Mouse (Mus musculus) erythroblast, embryonic 14.5 days (primary cell): ENCODE data around the gene Klhdc7a. TPM values are rescaled to one million over a fixed set of nuclear protein-coding genes. Genes with fewer than 3 reads are reported as not detected.

Experiments used
- H3K27me3 ChIP-seq: 2 replicates; pipeline ENCODE4 v1.6.1; 2012; ENCODE audit warnings: inconsistent platforms; ENCODE audit not compliant: control insufficient read depth
- H3K36me3 ChIP-seq: 2 replicates; pipeline ENCODE4 v1.6.1; 2012; ENCODE audit warnings: mild to moderate bottlenecking, inconsistent platforms; ENCODE audit not compliant: control insufficient read depth
- H3K4me1 ChIP-seq: 2 replicates; pipeline ENCODE4 v1.6.1; 2012; ENCODE audit warnings: inconsistent platforms; ENCODE audit not compliant: control insufficient read depth
- H3K4me3 ChIP-seq: replicated peaks from 2 replicates; pipeline ENCODE3; 2012; ENCODE audit warnings: moderate library complexity, mild to moderate bottlenecking, inconsistent platforms
- H3K9me3 ChIP-seq: 2 replicates; pipeline ENCODE4 v1.6.1; 2012; ENCODE audit warnings: low read length, inconsistent platforms, mixed read lengths; ENCODE audit not compliant: control insufficient read depth
- GATA1 ChIP-seq: IDR thresholded peaks from 2 replicates; pipeline ENCODE4 v1.6.1; 2012; ENCODE audit warnings: low read length, inconsistent platforms, mixed read lengths
- TAL1 ChIP-seq: IDR thresholded peaks from 3 replicates; pipeline ENCODE4 v1.6.1; 2012; ENCODE audit warnings: low read length, inconsistent platforms, mixed read lengths
- polyA plus RNA-seq: library from polyadenylated mRNA; stranded (reverse); fragments of >175 nt; gene quantifications from 2 replicates; pipeline ENCODE4 v1.2.3, GENCODE M21; 2012

Klhdc7a gene
- 0.01 TPM in 1 of 2 replicates, not detected in the other for polyA plus RNA-seq

DNA sequence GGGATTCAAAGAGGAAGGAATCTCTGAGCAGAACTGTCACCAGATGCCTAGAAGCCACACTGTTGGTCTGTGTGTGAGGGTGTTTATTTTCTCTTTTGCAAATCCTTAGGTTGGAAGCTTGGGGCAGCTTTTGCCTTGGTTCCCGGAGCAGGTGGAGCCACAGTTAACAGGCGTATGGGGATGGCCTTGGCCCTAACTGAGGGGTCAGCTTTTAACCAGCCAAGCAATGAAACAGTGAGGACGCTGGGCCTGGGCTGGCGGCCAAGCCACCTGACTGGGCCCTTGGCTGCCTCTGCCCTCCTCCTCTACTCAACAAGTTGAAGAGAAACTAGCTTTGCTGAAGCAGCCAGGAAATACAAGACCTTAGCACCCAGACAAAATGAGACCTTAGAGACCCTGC is at the start of gene Klhdc7a:
Klhdc7a (minus strand) TSS at position 105 of the 400 bp plus-strand sequence.
- no peak within 1 kb of the TSS for H3K4me3 ChIP-seq
- H3K36me3 ChIP-seq = no peaks in the 10 kb centered on the region; the same call in 1 of the 2 replicates
- H3K27me3 ChIP-seq = no peaks in the 10 kb centered on the region
- H3K9me3 ChIP-seq = peaks cover 10% of the 10 kb centered on the region
- no peak for TF ChIP-seq GATA1
- no peak for TF ChIP-seq TAL1
- no peaks in the 10 kb centered on the region for H3K4me1 ChIP-seq

DNA sequence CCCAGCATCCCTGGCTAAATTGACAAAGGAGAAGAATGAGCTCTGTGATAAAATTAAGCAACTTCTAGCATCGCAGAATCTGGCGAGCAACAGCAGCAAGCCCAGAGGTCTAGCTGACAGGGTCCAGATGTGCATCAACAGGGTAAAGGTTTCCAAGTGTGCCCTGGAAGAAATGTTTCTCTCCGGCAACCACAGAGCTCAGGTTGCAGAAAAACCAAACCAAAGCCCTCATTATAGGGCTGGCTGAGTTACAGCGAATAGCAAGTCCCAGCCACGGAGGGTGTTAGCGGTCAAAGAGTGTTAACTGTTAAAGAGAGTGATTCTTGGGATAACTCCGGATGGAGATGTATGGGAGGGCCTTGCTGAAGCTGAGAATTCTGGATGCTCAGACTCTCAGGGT is 48.1 kb upstream of the Klhdc7a start:
- Histone ChIP-seq H3K4me3 (no peak overlapping the region), H3K4me1 (no peaks in the 10 kb centered on the region), H3K36me3 (no peaks in the 10 kb centered on the region), H3K27me3 (no peaks in the 10 kb centered on the region), H3K9me3 (no peaks in the 10 kb centered on the region)
- no peak for TF ChIP-seq TAL1
- TF ChIP-seq GATA1 = no peak

GRCm38 (mm10) chr4:140010728-140011470 is 43.1 kb upstream of the Klhdc7a start:
- Histone ChIP-seq H3K4me1 (no peaks in the 10 kb centered on the region), H3K36me3 (no peaks in the 10 kb centered on the region), H3K9me3 (0 out of 2 replicates have a peak, but pooled peaks cover 3% of the 10 kb centered on the region), H3K27me3 (no peaks in the 10 kb centered on the region), H3K4me3 (no peak overlapping the region)
- TF ChIP-seq TAL1 = no peak
- no peak for TF ChIP-seq GATA1

DNA sequence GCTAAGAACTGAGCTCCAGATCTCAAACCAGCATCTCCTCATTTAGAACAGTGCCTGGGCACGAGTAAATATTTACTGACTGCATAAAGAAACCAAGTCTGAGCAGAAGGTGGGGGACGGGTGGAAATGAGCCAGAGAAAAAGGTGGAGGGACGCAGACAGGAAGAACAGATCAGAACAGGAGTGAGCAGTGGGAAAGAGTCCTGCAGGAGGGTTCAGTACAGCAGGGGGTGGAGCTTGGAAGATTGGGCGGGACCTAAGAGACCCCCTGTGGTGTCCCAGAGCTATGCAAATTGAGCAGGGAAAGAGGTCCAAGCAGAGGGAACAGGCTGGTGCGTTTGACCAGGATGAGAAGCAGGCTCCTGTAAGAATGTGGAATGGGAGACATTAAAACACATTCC is 37.1 kb upstream of the Klhdc7a start:
- Histone ChIP-seq H3K36me3 (no peaks in the 10 kb centered on the region), H3K9me3 (peaks cover under 1% of the 10 kb centered on the region; the same call in 1 of the 2 replicates), H3K4me1 (no peaks in the 10 kb centered on the region), H3K4me3 (no peak overlapping the region), H3K27me3 (peaks cover 35% of the 10 kb centered on the region)
- no peak for TF ChIP-seq GATA1
- TF ChIP-seq TAL1 = no peak

GRCm38 (mm10) chr4:140004170-140004569 is 36.3 kb upstream of the Klhdc7a start:
- no peak for TF ChIP-seq TAL1
- no peak for TF ChIP-seq GATA1
- H3K4me3 ChIP-seq = no peak overlapping the region
- H3K9me3 ChIP-seq = no peaks in the 10 kb centered on the region; the same call in 1 of the 2 replicates
- H3K27me3 ChIP-seq = peaks cover 35% of the 10 kb centered on the region
- H3K36me3 ChIP-seq = no peaks in the 10 kb centered on the region
- no peaks in the 10 kb centered on the region for H3K4me1 ChIP-seq

- H3K4me1 ChIP-seq = no peaks in the 10 kb centered on the region
- H3K9me3 ChIP-seq = peaks cover 12% of the 10 kb centered on the region
- TF ChIP-seq TAL1 (no peak), GATA1 (no peak)
- H3K4me3 ChIP-seq = no peak overlapping the region
- peaks cover 35% of the 10 kb centered on the region for H3K27me3 ChIP-seq
- H3K36me3 ChIP-seq = no peaks in the 10 kb centered on the region
Observed at GRCm38 (mm10) chr4:140002069-140002468, 34.2 kb upstream of the Klhdc7a start.

DNA sequence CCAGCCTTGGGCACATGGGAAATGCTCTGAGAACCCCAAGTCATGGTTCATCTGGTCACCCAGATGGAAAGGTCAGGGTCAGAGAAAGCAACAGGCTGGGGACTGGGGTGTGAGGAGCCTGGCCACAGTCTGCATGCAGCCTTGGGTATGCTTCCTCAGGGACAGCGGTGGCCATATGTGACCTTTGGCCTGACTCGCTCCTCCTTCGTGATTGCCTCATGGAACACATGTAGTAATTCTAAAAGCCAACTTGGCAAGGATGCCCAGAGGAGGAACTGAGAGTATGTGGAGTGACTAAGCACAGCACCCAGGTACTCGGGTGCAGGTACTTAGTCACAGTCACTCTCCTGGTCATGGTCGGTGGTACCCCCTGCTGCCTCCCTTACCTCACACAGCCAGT is 33.1 kb upstream of the Klhdc7a start:
- Histone ChIP-seq H3K36me3 (no peaks in the 10 kb centered on the region), H3K4me3 (no peak overlapping the region), H3K27me3 (peaks cover 35% of the 10 kb centered on the region), H3K4me1 (no peaks in the 10 kb centered on the region), H3K9me3 (peaks cover 15% of the 10 kb centered on the region)
- TF ChIP-seq GATA1 (no peak), TAL1 (no peak)

GRCm38 (mm10) chr4:139999033-139999432 is 31.2 kb upstream of the Klhdc7a start:
- Histone ChIP-seq H3K4me1 (no peaks in the 10 kb centered on the region), H3K9me3 (peaks cover 15% of the 10 kb centered on the region), H3K4me3 (no peak overlapping the region), H3K27me3 (peaks cover 21% of the 10 kb centered on the region), H3K36me3 (no peaks in the 10 kb centered on the region)
- TF ChIP-seq TAL1 (no peak), GATA1 (no peak)

- H3K4me1 ChIP-seq = no peaks in the 10 kb centered on the region
- no peak overlapping the region for H3K4me3 ChIP-seq
- peaks cover 15% of the 10 kb centered on the region for H3K9me3 ChIP-seq
- no peak for TF ChIP-seq GATA1
- TF ChIP-seq TAL1 = no peak
- H3K27me3 ChIP-seq = no peaks in the 10 kb centered on the region
- no peaks in the 10 kb centered on the region for H3K36me3 ChIP-seq
Observed at GRCm38 (mm10) chr4:139995659-139996058, 27.8 kb upstream of the Klhdc7a start.
